Mouse (Mus musculus): Measurements from ENCODE around the gene Zfp600.
"Not testable (repeated sequence)": the region's sequence is repeated elsewhere in the genome, so short reads cannot be mapped to it uniquely, and the experiment has no call there.

GRCm38 (mm10) chr4:146242119-146242518 lies 85.5 kb downstream of the Zfp600 start:
- TF ChIP-seq CTCF (IDR thresholded peaks at IDR 0.05; ENCODE audit: extremely low read depth, insufficient read length, insufficient replicate concordance, low read depth, low read length); POLR2A (IDR thresholded peaks at IDR 0.05; ENCODE audit: low read depth, low read length): not testable (repeated sequence)
